Mouse (Mus musculus): Measurements from ENCODE around the gene Hbb-bh1. TPM values are rescaled to one million over a fixed set of nuclear protein-coding genes. Genes with fewer than 3 reads are reported as not detected.
"Not testable (repeated sequence)": the region's sequence is repeated elsewhere in the genome, so short reads cannot be mapped to it uniquely, and the experiment has no call there.

Gene Hbb-bh1
- polyA plus RNA-seq, 1 experiment from 2014 or later, result 2.8 TPM

GRCm38 (mm10) chr7:103815085-103815484 lies 27.9 kb downstream of the Hbb-bh1 start:
- H3K4me2 ChIP-seq (replicated peaks; ENCODE audit: low read depth, low read length); ATAC-seq (ENCODE audit: low FRiP score, low TSS enrichment); H3K36me3 ChIP-seq (ENCODE audit: control insufficient read depth, insufficient read depth, low read length); H3K4me3 ChIP-seq (ENCODE audit: low read length); H3K27me3 ChIP-seq (ENCODE audit: control insufficient read depth, insufficient read depth, low read length); H3K4me1 ChIP-seq (ENCODE audit: control insufficient read depth, insufficient read depth, low read length); H3K27ac ChIP-seq (ENCODE audit: low read depth, low read length); H3K9ac ChIP-seq (ENCODE audit: low read depth, low read length); H3K9me3 ChIP-seq (ENCODE audit: control insufficient read depth, low read length): not testable (repeated sequence)
- 71% methylated on average over 1 of the region's 2 CpGs for WGBS

GRCm38 (mm10) chr7:103813766-103814165 lies 29.2 kb downstream of the Hbb-bh1 start, which contains the start of gene Hbb-bt:
Gene Hbb-bt (minus strand): TSS chr7:103813996.
- Histone ChIP-seq H3K4me1 (ENCODE audit: control insufficient read depth, insufficient read depth, low read length) (no peaks in the 10 kb centered on the region), H3K9me3 (ENCODE audit: control insufficient read depth, low read length) (no peaks in the 10 kb centered on the region), H3K4me2 (replicated peaks; ENCODE audit: low read depth, low read length) (no peak within 1 kb of the TSS), H3K27me3 (ENCODE audit: control insufficient read depth, insufficient read depth, low read length) (no peaks in the 10 kb centered on the region), H3K4me3 (ENCODE audit: low read length) (no peak within 1 kb of the TSS), H3K9ac (ENCODE audit: low read depth, low read length) (no peak within 1 kb of the TSS), H3K36me3 (ENCODE audit: control insufficient read depth, insufficient read depth, low read length) (no peaks in the 10 kb centered on the region), H3K27ac (ENCODE audit: low read depth, low read length) (no peak within 1 kb of the TSS)
- WGBS, result 86% methylated on average over 3 of the region's 3 CpGs
- ATAC-seq (ENCODE audit: low FRiP score, low TSS enrichment), result no peak

- not testable (repeated sequence) for H3K36me3 ChIP-seq (ENCODE audit: control insufficient read depth, insufficient read depth, low read length); H3K4me1 ChIP-seq (ENCODE audit: control insufficient read depth, insufficient read depth, low read length); H3K4me2 ChIP-seq (replicated peaks; ENCODE audit: low read depth, low read length); ATAC-seq (ENCODE audit: low FRiP score, low TSS enrichment); H3K27me3 ChIP-seq (ENCODE audit: control insufficient read depth, insufficient read depth, low read length); H3K27ac ChIP-seq (ENCODE audit: low read depth, low read length); H3K9me3 ChIP-seq (ENCODE audit: control insufficient read depth, low read length); H3K9ac ChIP-seq (ENCODE audit: low read depth, low read length); H3K4me3 ChIP-seq (ENCODE audit: low read length)
- WGBS, result no CpG with 5 or more reads among the region's 3 CpGs
Observed at GRCm38 (mm10) chr7:103813152-103813551, 29.8 kb downstream of the Hbb-bh1 start.

- Histone ChIP-seq H3K27me3 (ENCODE audit: control insufficient read depth, insufficient read depth, low read length) (no peaks in the 10 kb centered on the region), H3K4me2 (replicated peaks; ENCODE audit: low read depth, low read length) (no peak overlapping the region), H3K9me3 (ENCODE audit: control insufficient read depth, low read length) (no peaks in the 10 kb centered on the region), H3K4me1 (ENCODE audit: control insufficient read depth, insufficient read depth, low read length) (no peaks in the 10 kb centered on the region), H3K27ac (ENCODE audit: low read depth, low read length) (no peak overlapping the region), H3K36me3 (ENCODE audit: control insufficient read depth, insufficient read depth, low read length) (no peaks in the 10 kb centered on the region), H3K4me3 (ENCODE audit: low read length) (no peak overlapping the region), H3K9ac (ENCODE audit: low read depth, low read length) (no peak overlapping the region)
- 57% methylated on average over 1 of the region's 1 CpGs for WGBS
- no peak for ATAC-seq (ENCODE audit: low FRiP score, low TSS enrichment)
Observed at GRCm38 (mm10) chr7:103812174-103812573, 30.8 kb downstream of the Hbb-bh1 start.

GRCm38 (mm10) chr7:103811223-103811845 lies 31.6 kb downstream of the Hbb-bh1 start:
- Histone ChIP-seq H3K4me1 (ENCODE audit: control insufficient read depth, insufficient read depth, low read length) (no peaks in the 10 kb centered on the region), H3K9me3 (ENCODE audit: control insufficient read depth, low read length) (no peaks in the 10 kb centered on the region), H3K4me2 (replicated peaks; ENCODE audit: low read depth, low read length) (no peak overlapping the region), H3K9ac (ENCODE audit: low read depth, low read length) (no peak overlapping the region), H3K27me3 (ENCODE audit: control insufficient read depth, insufficient read depth, low read length) (no peaks in the 10 kb centered on the region), H3K27ac (ENCODE audit: low read depth, low read length) (no peak overlapping the region), H3K4me3 (ENCODE audit: low read length) (no peak overlapping the region), H3K36me3 (ENCODE audit: control insufficient read depth, insufficient read depth, low read length) (no peaks in the 10 kb centered on the region)
- ATAC-seq (ENCODE audit: low FRiP score, low TSS enrichment), result no peak
- 88% methylated on average over 1 of the region's 1 CpGs for WGBS

- Histone ChIP-seq H3K36me3 (ENCODE audit: control insufficient read depth, insufficient read depth, low read length) (no peaks in the 10 kb centered on the region), H3K4me3 (ENCODE audit: low read length) (no peak overlapping the region), H3K4me1 (ENCODE audit: control insufficient read depth, insufficient read depth, low read length) (no peaks in the 10 kb centered on the region), H3K9ac (ENCODE audit: low read depth, low read length) (no peak overlapping the region), H3K9me3 (ENCODE audit: control insufficient read depth, low read length) (no peaks in the 10 kb centered on the region), H3K4me2 (replicated peaks; ENCODE audit: low read depth, low read length) (no peak overlapping the region), H3K27me3 (ENCODE audit: control insufficient read depth, insufficient read depth, low read length) (no peaks in the 10 kb centered on the region), H3K27ac (ENCODE audit: low read depth, low read length) (no peak overlapping the region)
- ATAC-seq (ENCODE audit: low FRiP score, low TSS enrichment), result no peak
- WGBS, result 76% methylated on average over 3 of the region's 3 CpGs
Observed at GRCm38 (mm10) chr7:103810746-103811145, 32.2 kb downstream of the Hbb-bh1 start.

GRCm38 (mm10) chr7:103810296-103810695 lies 32.7 kb downstream of the Hbb-bh1 start:
- Histone ChIP-seq H3K4me2 (replicated peaks; ENCODE audit: low read depth, low read length) (no peak overlapping the region), H3K4me3 (ENCODE audit: low read length) (no peak overlapping the region), H3K27ac (ENCODE audit: low read depth, low read length) (no peak overlapping the region), H3K9me3 (ENCODE audit: control insufficient read depth, low read length) (no peaks in the 10 kb centered on the region), H3K4me1 (ENCODE audit: control insufficient read depth, insufficient read depth, low read length) (no peaks in the 10 kb centered on the region), H3K9ac (ENCODE audit: low read depth, low read length) (no peak overlapping the region), H3K36me3 (ENCODE audit: control insufficient read depth, insufficient read depth, low read length) (no peaks in the 10 kb centered on the region), H3K27me3 (ENCODE audit: control insufficient read depth, insufficient read depth, low read length) (no peaks in the 10 kb centered on the region)
- 69% methylated on average over 1 of the region's 1 CpGs for WGBS
- ATAC-seq (ENCODE audit: low FRiP score, low TSS enrichment), result no peak

GRCm38 (mm10) chr7:103809801-103810155 lies 33.2 kb downstream of the Hbb-bh1 start:
- Histone ChIP-seq H3K9ac (ENCODE audit: low read depth, low read length) (no peak overlapping the region), H3K4me2 (replicated peaks; ENCODE audit: low read depth, low read length) (no peak overlapping the region), H3K36me3 (ENCODE audit: control insufficient read depth, insufficient read depth, low read length) (no peaks in the 10 kb centered on the region), H3K9me3 (ENCODE audit: control insufficient read depth, low read length) (no peaks in the 10 kb centered on the region), H3K27me3 (ENCODE audit: control insufficient read depth, insufficient read depth, low read length) (no peaks in the 10 kb centered on the region), H3K4me1 (ENCODE audit: control insufficient read depth, insufficient read depth, low read length) (no peaks in the 10 kb centered on the region), H3K4me3 (ENCODE audit: low read length) (no peak overlapping the region), H3K27ac (ENCODE audit: low read depth, low read length) (no peak overlapping the region)
- 68% methylated on average over 1 of the region's 1 CpGs for WGBS
- no peak for ATAC-seq (ENCODE audit: low FRiP score, low TSS enrichment)

- no peak overlapping the region for H3K27ac ChIP-seq (ENCODE audit: low read depth, low read length)
- no peaks in the 10 kb centered on the region for H3K36me3 ChIP-seq (ENCODE audit: control insufficient read depth, insufficient read depth, low read length)
- no peak for ATAC-seq (ENCODE audit: low FRiP score, low TSS enrichment)
- no peak overlapping the region for H3K9ac ChIP-seq (ENCODE audit: low read depth, low read length)
- H3K4me2 ChIP-seq (replicated peaks; ENCODE audit: low read depth, low read length), result no peak overlapping the region
- H3K4me1 ChIP-seq (ENCODE audit: control insufficient read depth, insufficient read depth, low read length), result no peaks in the 10 kb centered on the region
- 65% methylated on average over 5 of the region's 5 CpGs for WGBS
- H3K9me3 ChIP-seq (ENCODE audit: control insufficient read depth, low read length), result no peaks in the 10 kb centered on the region
- no peaks in the 10 kb centered on the region for H3K27me3 ChIP-seq (ENCODE audit: control insufficient read depth, insufficient read depth, low read length)
- no peak overlapping the region for H3K4me3 ChIP-seq (ENCODE audit: low read length)
Observed at GRCm38 (mm10) chr7:103808971-103809800, 33.8 kb downstream of the Hbb-bh1 start.
